Mouse (Mus musculus) heart, embryonic 10.5 days (tissue): ENCODE measurements at regions not wholly inside any gene's neighbourhood (a gene's known extent, or its start where the extent isn't known, plus 50 kb on each side); places are given as distances from the start of the nearest gene placed in this dataset.

Experiments
- DNase-seq: peaks from one replicate; pipeline ENCODE4 v3.0.0-alpha.2; 2017; ENCODE audit warnings: low spot score
- H3K27ac ChIP-seq: fragments of 300-500 bp; sonication (generic); 2 replicates; pipeline ENCODE4 v1.5.1; 2016; ENCODE audit warnings: mild to moderate bottlenecking
- H3K27me3 ChIP-seq: fragments of 300-500 bp; sonication (generic); 2 replicates; pipeline ENCODE4 v1.6.1; 2016; ENCODE audit warnings: mild to moderate bottlenecking; ENCODE audit not compliant: poor library complexity, insufficient read depth, severe bottlenecking
- H3K36me3 ChIP-seq: fragments of 300-500 bp; sonication (generic); 2 replicates; pipeline ENCODE4 v1.6.1; 2016; ENCODE audit warnings: mild to moderate bottlenecking, moderate library complexity
- H3K4me1 ChIP-seq: fragments of 300-500 bp; sonication (generic); 2 replicates; pipeline ENCODE4 v1.6.1; 2016; ENCODE audit warnings: mild to moderate bottlenecking
- H3K4me3 ChIP-seq: fragments of 300-500 bp; sonication (generic); 2 replicates; pipeline ENCODE4 v1.5.1; 2016; ENCODE audit warnings: mild to moderate bottlenecking, moderate library complexity
- H3K9me3 ChIP-seq: fragments of 300-500 bp; sonication (generic); 2 replicates; pipeline ENCODE4 v1.6.1; 2016; ENCODE audit warnings: mild to moderate bottlenecking, moderate library complexity
- WGBS: fragments of 180-500 bp; shearing (Covaris S2); methylation state at CpG from one replicate; pipeline ENCODE4 v1.1.7; 2016; 5-methylcytosine and 5-hydroxymethylcytosine counted together

DNA sequence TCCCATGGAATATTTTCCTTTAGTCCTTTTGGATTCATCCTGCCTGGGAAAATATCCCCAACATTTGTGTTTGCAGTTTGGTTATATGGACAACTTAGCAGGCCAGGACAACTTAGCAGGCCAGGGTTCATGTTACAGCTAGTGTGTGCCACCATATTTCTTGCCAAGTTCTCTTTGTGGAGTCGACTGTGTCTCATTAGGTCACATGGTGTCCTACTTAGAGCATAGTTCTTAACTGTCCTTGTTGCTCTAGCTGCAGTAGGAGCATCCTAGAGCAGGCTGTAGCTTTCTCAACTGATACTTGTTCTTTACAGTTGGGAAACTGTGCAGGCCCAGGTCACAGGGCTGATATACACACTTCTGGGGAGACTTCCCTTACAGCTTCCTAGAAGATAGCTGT, 126.4 kb upstream of the Sox11 start:
- Histone ChIP-seq H3K9me3 (no peaks in the 10 kb centered on the region), H3K36me3 (no peaks in the 10 kb centered on the region), H3K4me3 (no peak overlapping the region), H3K27me3 (no peaks in the 10 kb centered on the region), H3K4me1 (peaks cover 21% of the 10 kb centered on the region), H3K27ac (no peak overlapping the region)
- DNase-seq = no peak
- 82% methylated on average over 1 of the region's 1 CpGs for WGBS

GRCm38 (mm10) chr12:27468141-27468540, 125.8 kb upstream of the Sox11 start:
- Histone ChIP-seq H3K36me3 (no peaks in the 10 kb centered on the region), H3K9me3 (no peaks in the 10 kb centered on the region), H3K27ac (no peak overlapping the region), H3K4me1 (peaks cover 21% of the 10 kb centered on the region), H3K4me3 (no peak overlapping the region), H3K27me3 (no peaks in the 10 kb centered on the region)
- no peak for DNase-seq
- 82% methylated on average over 3 of the region's 3 CpGs for WGBS

GRCm38 (mm10) chr12:27465499-27466150, 123.3 kb upstream of the Sox11 start:
- Histone ChIP-seq H3K4me3 (no peak overlapping the region), H3K27me3 (no peaks in the 10 kb centered on the region), H3K36me3 (no peaks in the 10 kb centered on the region), H3K9me3 (no peaks in the 10 kb centered on the region), H3K27ac (peak overlapping the region; percentile 59; the same call in 1 of the 2 replicates), H3K4me1 (peaks cover 19% of the 10 kb centered on the region)
- no peak for DNase-seq
- WGBS = 31% methylated on average over 3 of the region's 3 CpGs

DNA sequence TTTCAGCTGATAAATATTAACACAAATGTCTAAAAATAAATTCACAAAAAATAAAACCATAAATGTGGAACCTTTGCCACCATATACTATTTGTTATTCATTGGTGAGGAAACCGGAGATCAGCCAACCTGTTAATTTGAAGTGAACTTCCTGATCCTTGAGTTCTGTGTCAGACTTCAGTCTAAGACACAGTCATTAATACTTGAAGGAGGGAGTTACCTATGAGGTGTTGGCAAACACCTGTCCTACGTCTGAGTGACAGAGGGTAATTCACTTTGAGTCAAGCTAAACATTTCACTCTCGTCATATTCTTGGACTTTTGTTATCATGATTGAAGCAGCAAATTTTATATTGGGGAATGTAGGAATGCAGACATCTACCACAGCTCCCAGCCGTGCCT, 116.3 kb upstream of the Sox11 start:
- Histone ChIP-seq H3K4me3 (no peak overlapping the region), H3K27me3 (no peaks in the 10 kb centered on the region), H3K27ac (no peak overlapping the region), H3K4me1 (peaks cover 11% of the 10 kb centered on the region; the same call in 1 of the 2 replicates), H3K9me3 (no peaks in the 10 kb centered on the region), H3K36me3 (no peaks in the 10 kb centered on the region)
- WGBS = 76% methylated on average over 4 of the region's 4 CpGs
- no peak for DNase-seq

DNA sequence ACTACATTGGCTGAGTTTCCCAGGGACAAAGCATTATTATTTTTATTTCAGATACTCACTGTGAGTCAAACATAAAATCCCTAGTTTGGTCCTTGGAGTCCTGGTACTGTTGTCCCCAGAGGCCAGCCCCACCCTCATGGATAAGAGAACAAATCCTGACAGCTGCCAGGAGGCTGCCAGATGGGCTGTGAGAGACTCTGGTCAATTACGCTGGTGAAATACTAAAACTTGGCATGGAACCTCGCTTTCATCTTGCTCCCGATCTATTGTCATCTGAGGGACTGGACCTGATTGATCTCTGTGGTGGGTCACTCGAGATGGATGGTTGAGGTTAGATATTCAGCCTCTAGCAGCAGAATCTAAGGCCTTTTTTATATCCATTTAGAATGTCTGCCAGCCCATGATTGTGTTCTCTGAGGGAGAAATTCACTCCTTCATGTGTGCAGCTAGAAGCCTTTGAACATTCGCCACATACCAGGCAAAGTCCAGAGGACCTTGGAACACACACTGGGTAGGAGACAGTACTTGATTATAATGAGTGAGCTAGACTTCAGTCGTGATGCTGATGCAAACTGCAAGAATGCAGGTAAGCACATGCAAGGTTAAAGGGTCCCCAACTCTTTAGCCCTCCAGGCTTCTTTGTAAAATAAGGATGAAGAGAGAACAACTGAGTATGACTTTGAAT, 95.4 kb upstream of the Sox11 start:
- H3K4me1 ChIP-seq = no peaks in the 10 kb centered on the region
- H3K36me3 ChIP-seq = no peaks in the 10 kb centered on the region
- H3K4me3 ChIP-seq = no peak overlapping the region
- 70% methylated on average over 6 of the region's 6 CpGs for WGBS
- H3K27ac ChIP-seq = no peak overlapping the region
- H3K9me3 ChIP-seq = no peaks in the 10 kb centered on the region
- H3K27me3 ChIP-seq = no peaks in the 10 kb centered on the region
- DNase-seq = no peak

GRCm38 (mm10) chr12:27431338-27431737, 89.0 kb upstream of the Sox11 start:
- H3K36me3 ChIP-seq = no peaks in the 10 kb centered on the region
- no peaks in the 10 kb centered on the region for H3K4me1 ChIP-seq
- no peak overlapping the region for H3K4me3 ChIP-seq
- H3K27ac ChIP-seq = no peak overlapping the region
- 75% methylated on average over 2 of the region's 2 CpGs for WGBS
- DNase-seq = no peak
- no peaks in the 10 kb centered on the region for H3K9me3 ChIP-seq
- H3K27me3 ChIP-seq = no peaks in the 10 kb centered on the region

GRCm38 (mm10) chr12:27417387-27418009, 75.1 kb upstream of the Sox11 start:
- Histone ChIP-seq H3K4me3 (no peak overlapping the region), H3K4me1 (no peaks in the 10 kb centered on the region), H3K27me3 (no peaks in the 10 kb centered on the region), H3K36me3 (no peaks in the 10 kb centered on the region), H3K9me3 (no peaks in the 10 kb centered on the region), H3K27ac (no peak overlapping the region)
- DNase-seq = no peak
- 89% methylated on average over 8 of the region's 8 CpGs for WGBS

DNA sequence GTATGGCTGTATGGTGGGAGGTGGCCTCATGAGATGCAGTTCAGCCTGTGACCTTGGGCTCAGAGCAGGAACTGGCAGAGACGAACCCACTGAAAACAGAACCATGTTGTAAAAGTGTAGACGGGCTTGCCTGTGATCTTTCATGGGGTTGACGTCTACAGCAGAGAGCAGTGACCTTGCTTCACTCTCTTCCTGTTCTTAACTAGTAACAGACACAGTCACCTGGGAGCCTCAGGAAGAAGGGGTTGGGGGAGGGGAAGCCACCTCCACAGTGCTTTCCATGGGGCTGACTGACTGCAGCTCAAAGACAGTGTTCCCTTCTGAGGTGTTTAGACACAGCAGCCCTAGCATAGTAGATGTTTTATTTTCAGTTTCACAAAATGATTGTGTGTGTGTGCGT, 68.2 kb upstream of the Sox11 start:
- Histone ChIP-seq H3K9me3 (no peaks in the 10 kb centered on the region), H3K36me3 (no peaks in the 10 kb centered on the region), H3K27ac (no peak overlapping the region), H3K27me3 (no peaks in the 10 kb centered on the region), H3K4me3 (no peak overlapping the region), H3K4me1 (peaks cover 7% of the 10 kb centered on the region)
- no peak for DNase-seq
- 43% methylated on average over 4 of the region's 4 CpGs for WGBS

DNA sequence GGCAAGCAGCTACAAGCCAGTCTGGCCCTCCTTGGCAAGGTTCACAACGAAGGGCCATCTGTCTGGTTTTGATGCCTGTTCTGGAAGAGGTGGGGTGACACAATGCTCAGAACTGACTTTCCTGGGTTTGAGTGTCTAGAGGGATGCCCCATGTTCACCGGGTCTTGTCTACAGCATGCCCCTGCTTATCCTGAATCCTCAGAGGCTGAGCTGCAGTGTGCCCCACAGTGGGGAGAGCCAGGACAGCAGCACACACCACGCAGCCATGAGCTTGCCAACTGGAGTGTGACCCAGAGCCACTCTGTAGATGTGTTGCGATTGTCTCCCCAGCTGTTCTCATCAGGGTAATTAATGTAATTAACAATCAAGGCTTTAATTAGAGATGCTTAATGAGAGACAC, 66.1 kb upstream of the Sox11 start:
- H3K27ac ChIP-seq = no peak overlapping the region
- H3K4me3 ChIP-seq = no peak overlapping the region
- no peaks in the 10 kb centered on the region for H3K27me3 ChIP-seq
- no peaks in the 10 kb centered on the region for H3K36me3 ChIP-seq
- peaks cover 7% of the 10 kb centered on the region for H3K4me1 ChIP-seq
- no peak for DNase-seq
- WGBS = 68% methylated on average over 4 of the region's 4 CpGs
- H3K9me3 ChIP-seq = no peaks in the 10 kb centered on the region

GRCm38 (mm10) chr12:27399392-27399791, 57.0 kb upstream of the Sox11 start:
- Histone ChIP-seq H3K27ac (no peak overlapping the region), H3K4me3 (no peak overlapping the region), H3K9me3 (no peaks in the 10 kb centered on the region), H3K27me3 (no peaks in the 10 kb centered on the region), H3K4me1 (no peaks in the 10 kb centered on the region), H3K36me3 (no peaks in the 10 kb centered on the region)
- WGBS = 77% methylated on average over 5 of the region's 5 CpGs
- DNase-seq = no peak
